Mouse (Mus musculus) fibroblast of lung, adult 2 months (primary cell): ENCODE data around the gene Hspa1l.

Source experiments
- DNase-seq: peaks from one replicate; pipeline ENCODE4 v3.0.0-alpha.2; 2011; ENCODE audit warnings: low read depth

Hspa1l gene

GRCm38 (mm10) chr17:35024261-35024660 lies 51.8 kb downstream of the Hspa1l start:
- no peak for DNase-seq

- DNase-seq: no peak
These were observed 52.4 kb downstream of the Hspa1l start for GRCm38 (mm10) chr17:35024691-35025488.

GRCm38 (mm10) chr17:35026206-35026605 lies 53.7 kb downstream of the Hspa1l start:
- no peak for DNase-seq

- no peak for DNase-seq
These were observed 55.0 kb downstream of the Hspa1l start, which contains the start of gene Sapcd1 for GRCm38 (mm10) chr17:35027277-35028068. Gene Sapcd1 (minus strand): TSS chr17:35028016.

- DNase-seq: no peak
These were observed 55.8 kb downstream of the Hspa1l start for GRCm38 (mm10) chr17:35028315-35028714.
